8 mouse cellular contexts compared by ENCODE assay signal in the genomic region with DNA sequence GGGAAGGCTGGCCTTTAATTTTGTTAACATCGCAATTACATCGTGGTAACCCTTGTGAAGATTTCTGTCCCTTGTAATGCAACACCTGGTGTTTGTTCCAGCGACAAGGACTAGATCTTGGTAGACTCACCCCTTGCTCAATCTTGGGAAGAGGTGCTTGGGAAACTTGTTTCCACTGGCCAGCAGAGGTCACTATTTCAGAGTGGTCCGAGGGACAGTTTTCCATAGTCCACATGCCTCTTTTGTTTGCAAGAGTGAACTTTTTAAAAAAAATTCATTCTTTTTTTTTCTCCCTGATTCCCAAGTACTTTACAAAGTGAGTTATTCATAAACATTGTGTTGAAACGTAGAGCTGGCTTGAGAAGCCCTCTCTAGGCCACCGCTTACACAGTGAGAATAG. TPM values are rescaled to one million over a fixed set of nuclear protein-coding genes. Genes with fewer than 3 reads are reported as not detected.
DNase-seq lines count a peak whose midpoint lies in the region; ATAC-seq and TF ChIP-seq lines count a peak whose summit lies in the region.

No protein-coding gene starts in this region.

- peak; percentile 44 to 52 (median 47) for TF ChIP-seq CTCF in MEL (IDR thresholded peaks at IDR 0.05 in 2 of 3, conservative IDR thresholded peaks at IDR 0.05 in 1 of 3; ENCODE audit: control insufficient read depth in 1 of 3, insufficient read depth in 1 of 3, low read depth in 2 of 3, low read length in 3 of 3, poor library complexity in 1 of 3, severe bottlenecking in 1 of 3)
- peak; percentile 77 for TF ChIP-seq CTCF in hindbrain, postnatal 0 days (IDR thresholded peaks at IDR 0.05; ENCODE audit: low read depth)

- no peak for TF ChIP-seq EP300 in MEL (IDR thresholded peaks at IDR 0.05; ENCODE audit: low read depth in 1 of 2, low read length in 2 of 2)

- no peaks in the 10 kb centered on the region for H3K79me2 ChIP-seq in MEL (ENCODE audit: control insufficient read depth, insufficient read depth, low read length, poor library complexity)

- no peaks in the 10 kb centered on the region for H3K9me3 ChIP-seq in hindbrain, embryonic 10.5 days
- no peaks in the 10 kb centered on the region for H3K9me3 ChIP-seq in hindbrain, embryonic 12.5 days (replicated peaks)
- H3K9me3 ChIP-seq in MEL (replicated peaks; ENCODE audit: insufficient read depth, low read length) = no peaks in the 10 kb centered on the region
- no peaks in the 10 kb centered on the region for H3K9me3 ChIP-seq in hindbrain, postnatal 0 days (ENCODE audit: low read length)

- 22% methylated on average over 6 of the region's 6 CpGs for WGBS in hindbrain, embryonic 10.5 days
- 20% methylated on average over 6 of the region's 6 CpGs for WGBS in hindbrain, embryonic 12.5 days
- WGBS in hindbrain, postnatal 0 days = 23% methylated on average over 6 of the region's 6 CpGs

- no peak for TF ChIP-seq POLR2A in MEL (IDR thresholded peaks at IDR 0.05; ENCODE audit: control insufficient read depth in 1 of 2, insufficient read depth in 1 of 2, low read depth in 1 of 2, low read length in 2 of 2, poor library complexity in 1 of 2)

- no peak overlapping the region for H3K9ac ChIP-seq in hindbrain, embryonic 12.5 days
- H3K9ac ChIP-seq in MEL (ENCODE audit: control insufficient read depth, low read depth, low read length, poor library complexity, severe bottlenecking) = no peak overlapping the region
- H3K9ac ChIP-seq in hindbrain, postnatal 0 days (replicated peaks; ENCODE audit: low read length) = no peak overlapping the region

- H3K4me1 ChIP-seq in hindbrain, embryonic 10.5 days (replicated peaks) = peaks cover 11% of the 10 kb centered on the region; the same call in 1 of the 2 replicates
- H3K4me1 ChIP-seq in hindbrain, embryonic 12.5 days = peaks cover 4% of the 10 kb centered on the region; the same call in 1 of the 2 replicates
- no peaks in the 10 kb centered on the region for H3K4me1 ChIP-seq in MEL (ENCODE audit: control insufficient read depth in 1 of 2, insufficient read depth in 2 of 2, low read length in 2 of 2)
- no peaks in the 10 kb centered on the region for H3K4me1 ChIP-seq in hindbrain, postnatal 0 days (ENCODE audit: insufficient read depth, low read length)

- no peak for ATAC-seq in hindbrain, embryonic 12.5 days (ENCODE audit: low FRiP score)
- ATAC-seq in hindbrain, postnatal 0 days = no peak
- ATAC-seq in megakaryocyte-erythroid progenitor cell, adult 5-6 weeks (replicated peaks; ENCODE audit: low FRiP score, low TSS enrichment, poor library complexity, severe bottlenecking) = no peak

- no peak overlapping the region for H3K4me2 ChIP-seq in hindbrain, embryonic 12.5 days (replicated peaks)
- peak overlapping the region; percentile 23; the same call in 1 of the 2 replicates for H3K4me2 ChIP-seq in hindbrain, postnatal 0 days (ENCODE audit: low read depth, low read length)

- peaks cover 19% of the 10 kb centered on the region for H3K36me3 ChIP-seq in hindbrain, embryonic 10.5 days
- H3K36me3 ChIP-seq in hindbrain, embryonic 12.5 days = peaks cover 6% of the 10 kb centered on the region; the same call in 1 of the 2 replicates
- H3K36me3 ChIP-seq in MEL (ENCODE audit: control insufficient read depth in 1 of 2, insufficient read depth in 2 of 2, low read length in 2 of 2) = no peaks in the 10 kb centered on the region
- no peaks in the 10 kb centered on the region for H3K36me3 ChIP-seq in hindbrain, postnatal 0 days (ENCODE audit: insufficient read depth, low read length)

- TF ChIP-seq RAD21 in MEL (IDR thresholded peaks at IDR 0.05; ENCODE audit: low read depth, low read length) = peak; percentile 35

- DNase-seq in hindbrain, embryonic 10.5 days (ENCODE audit: low spot score) = peak; percentile 54
- DNase-seq in MEL (ENCODE audit: low read depth, low spot score) = no peak
- DNase-seq in embryo, embryonic 10 days (ENCODE audit: low spot score) = peak; percentile 79
- DNase-seq in hindbrain, postnatal 0 days (ENCODE audit: low spot score) = peak; percentile 76
- peak; percentile 70 for DNase-seq in lung, postnatal 10 days
- DNase-seq in thymus, adult 18-20 months = no peak

- no peak overlapping the region for H3K4me3 ChIP-seq in hindbrain, embryonic 10.5 days
- H3K4me3 ChIP-seq in hindbrain, embryonic 12.5 days = no peak overlapping the region
- H3K4me3 ChIP-seq in MEL (ENCODE audit: control insufficient read depth in 1 of 2, insufficient read depth in 1 of 2, low read depth in 2 of 2, low read length in 2 of 2) = no peak overlapping the region
- no peak overlapping the region for H3K4me3 ChIP-seq in hindbrain, postnatal 0 days (ENCODE audit: low read length)

- no peak overlapping the region for H3K27ac ChIP-seq in hindbrain, embryonic 10.5 days
- no peak overlapping the region for H3K27ac ChIP-seq in hindbrain, embryonic 12.5 days
- no peak overlapping the region for H3K27ac ChIP-seq in MEL (ENCODE audit: control insufficient read depth, low read depth, low read length)
- no peak overlapping the region for H3K27ac ChIP-seq in hindbrain, postnatal 0 days

- peaks cover 14% of the 10 kb centered on the region for H3K27me3 ChIP-seq in hindbrain, embryonic 10.5 days (ENCODE audit: insufficient read depth, poor library complexity, severe bottlenecking)
- peaks cover 9% of the 10 kb centered on the region for H3K27me3 ChIP-seq in hindbrain, embryonic 12.5 days
- H3K27me3 ChIP-seq in MEL (ENCODE audit: control insufficient read depth in 1 of 2, insufficient read depth in 2 of 2, low read length in 2 of 2) = no peaks in the 10 kb centered on the region
- no peaks in the 10 kb centered on the region for H3K27me3 ChIP-seq in hindbrain, postnatal 0 days (ENCODE audit: insufficient read depth, low read length)

TF ChIP-seq in MEL, 35 proteins besides CTCF, POLR2A, EP300 and RAD21:
- no peak for TF ChIP-seq MAX (IDR thresholded peaks at IDR 0.05; ENCODE audit: low read length)
- TF ChIP-seq GATA1 (IDR thresholded peaks at IDR 0.05; ENCODE audit: low read depth, low read length) = no peak
- no peak for TF ChIP-seq MAFK (IDR thresholded peaks at IDR 0.05; ENCODE audit: borderline replicate concordance, low read depth, low read length)
- TF ChIP-seq USF1 (IDR thresholded peaks at IDR 0.05; ENCODE audit: low read depth, low read length) = no peak
- TF ChIP-seq TAL1 (IDR thresholded peaks at IDR 0.05; ENCODE audit: low read length) = no peak
- no peak for TF ChIP-seq ELF1 (IDR thresholded peaks at IDR 0.05; ENCODE audit: low read depth, low read length)
- no peak for TF ChIP-seq MYC (IDR thresholded peaks at IDR 0.05; ENCODE audit: low read depth, low read length)
- TF ChIP-seq NELFE (IDR thresholded peaks at IDR 0.05; ENCODE audit: low read depth, low read length) = no peak
- peak; percentile 56 for TF ChIP-seq SMC3 (IDR thresholded peaks at IDR 0.05; ENCODE audit: low read depth, low read length)
- 0 out of 2 replicates have a peak, but pooled peaks have one; percentile 28 for TF ChIP-seq ZC3H11A (IDR thresholded peaks at IDR 0.05; ENCODE audit: low read depth, low read length)
- TF ChIP-seq SIN3A (IDR thresholded peaks at IDR 0.05; ENCODE audit: low read length) = no peak
- TF ChIP-seq POLR2AphosphoS5 (IDR thresholded peaks at IDR 0.05; ENCODE audit: borderline replicate concordance, low read depth, low read length) = no peak
- TF ChIP-seq KAT2A (conservative IDR thresholded peaks at IDR 0.05; ENCODE audit: low read depth, low read length) = no peak
- no peak for TF ChIP-seq MXI1 (IDR thresholded peaks at IDR 0.05; ENCODE audit: low read depth, low read length)
- no peak for TF ChIP-seq NRF1 (IDR thresholded peaks at IDR 0.05; ENCODE audit: insufficient read depth, low read depth, low read length, poor library complexity, severe bottlenecking)
- no peak for TF ChIP-seq TCF12 (IDR thresholded peaks at IDR 0.05; ENCODE audit: low read depth, low read length)
- no peak for TF ChIP-seq HCFC1 (IDR thresholded peaks at IDR 0.05; ENCODE audit: low read depth, low read length)
- TF ChIP-seq UBTF (IDR thresholded peaks at IDR 0.05; ENCODE audit: borderline replicate concordance, insufficient read depth, low read depth, low read length) = no peak
TF ChIP-seq in MEL: peak in this region for 2.

RNA-seq across cellular contexts. Expression of a gene that starts 12.2 kb away (rescaled TPM):
- 2.9 and 6.3 TPM in 2 replicates for polyA plus RNA-seq in hindbrain, embryonic 10.5 days (2016; fragmentation: Nextera tagmentation; extraction: Ambion mirVana)
- 5.9 and 8.9 TPM in 2 replicates for polyA plus RNA-seq in hindbrain, embryonic 12.5 days (2016; fragmentation: Nextera tagmentation; extraction: Ambion mirVana)
- total RNA-seq in MEL (2012; rRNA removed) = 0.46 TPM in 1 of 2 replicates, not detected in the other
- under 1 TPM in 1 of 2 experiments, not detected in 1; 0.93 TPM for polyA plus RNA-seq in MEL (2012; ENCODE audit: insufficient read depth in 1 of 2, insufficient read length in 2 of 2, low read depth in 1 of 2, low replicate concordance in 2 of 2, missing spikeins in 1 of 2)
- 2.8 and 11.9 TPM in 2 replicates for total RNA-seq in hindbrain, postnatal 0 days (2014; rRNA removed)
- 2.1 and 4.1 TPM in 2 replicates for polyA plus RNA-seq in hindbrain, postnatal 0 days (2015; fragmentation: Nextera tagmentation; extraction: Ambion mirVana)
- 1.4 TPM in 1 of 2 replicates, not detected in the other for total RNA-seq in megakaryocyte-erythroid progenitor cell, adult 5-6 weeks (2014; fragmentation: Nextera tagmentation)
- total RNA-seq in megakaryocyte-erythroid progenitor cell, adult 5-6 weeks (2017) = not detected in 2 replicates

RNA-seq across cellular contexts. Expression of a gene that starts 54.6 kb away (rescaled TPM):
- polyA plus RNA-seq in hindbrain, embryonic 10.5 days (2016; fragmentation: Nextera tagmentation; extraction: Ambion mirVana) = 35.1 and 48.3 TPM in 2 replicates
- polyA plus RNA-seq in hindbrain, embryonic 12.5 days (2016; fragmentation: Nextera tagmentation; extraction: Ambion mirVana) = 28.7 and 28.8 TPM in 2 replicates
- 44.7 and 54.0 TPM in 2 replicates for total RNA-seq in MEL (2012; rRNA removed)
- polyA plus RNA-seq in MEL (2012; ENCODE audit: insufficient read depth in 1 of 2, insufficient read length in 2 of 2, low read depth in 1 of 2, low replicate concordance in 2 of 2, missing spikeins in 1 of 2) = 100 to 1,000 TPM in 1 of 2 experiments, 10 to 100 TPM in 1; 57.2 to 274 TPM
- 28.2 and 34.8 TPM in 2 replicates for total RNA-seq in hindbrain, postnatal 0 days (2014; rRNA removed)
- polyA plus RNA-seq in hindbrain, postnatal 0 days (2015; fragmentation: Nextera tagmentation; extraction: Ambion mirVana) = 17.5 and 19.4 TPM in 2 replicates
- 51.5 and 55.8 TPM in 2 replicates for total RNA-seq in megakaryocyte-erythroid progenitor cell, adult 5-6 weeks (2014; fragmentation: Nextera tagmentation)
- total RNA-seq in megakaryocyte-erythroid progenitor cell, adult 5-6 weeks (2017) = 66.9 and 89.3 TPM in 2 replicates

Comparison
In these comparisons a context has a peak if more than half of its experiments do, and no peak if none do; other contexts are left out.
1. DNase-seq: peak in hindbrain, embryonic 10.5 days (single experiment), embryo, embryonic 10 days (single experiment), hindbrain, postnatal 0 days (single experiment) and lung, postnatal 10 days (single experiment); none in MEL (single experiment) and thymus, adult 18-20 months (0 of 2).